Mouse (Mus musculus): ENCODE measurements around the gene 9230110F15Rik. TPM values are rescaled to one million over a fixed set of nuclear protein-coding genes. Genes with fewer than 3 reads are reported as not detected.
"Not testable (repeated sequence)": the region's sequence is repeated elsewhere in the genome, so short reads cannot be mapped to it uniquely, and the experiment has no call there.

The 9230110F15Rik gene
- polyA plus RNA-seq (2015; fragmentation: Nextera tagmentation; extraction: Ambion mirVana), result not detected in 2 replicates

- WGBS, result 81% methylated on average over 1 of the region's 1 CpGs
- no peaks in the 10 kb centered on the region for H3K4me1 ChIP-seq (ENCODE audit: insufficient read depth, low read length)
- no peak for ATAC-seq (ENCODE audit: low FRiP score, low TSS enrichment)
- H3K27ac ChIP-seq (ENCODE audit: low read length), result no peak within 1 kb of the TSS
- H3K4me3 ChIP-seq (ENCODE audit: low read length), result no peak within 1 kb of the TSS
- no peaks in the 10 kb centered on the region for H3K27me3 ChIP-seq (ENCODE audit: insufficient read depth, low read length)
- H3K36me3 ChIP-seq (ENCODE audit: insufficient read depth, low read length), result no peaks in the 10 kb centered on the region
- no peak within 1 kb of the TSS for H3K9ac ChIP-seq (replicated peaks; ENCODE audit: low read length)
- H3K4me2 ChIP-seq (replicated peaks; ENCODE audit: low read depth, low read length), result no peak within 1 kb of the TSS
- no peaks in the 10 kb centered on the region for H3K9me3 ChIP-seq (ENCODE audit: low read length)
Measured at GRCm38 (mm10) chr9:35844050-35844449, at the start of gene 9230110F15Rik. Gene 9230110F15Rik (minus strand): TSS chr9:35844150.

DNA sequence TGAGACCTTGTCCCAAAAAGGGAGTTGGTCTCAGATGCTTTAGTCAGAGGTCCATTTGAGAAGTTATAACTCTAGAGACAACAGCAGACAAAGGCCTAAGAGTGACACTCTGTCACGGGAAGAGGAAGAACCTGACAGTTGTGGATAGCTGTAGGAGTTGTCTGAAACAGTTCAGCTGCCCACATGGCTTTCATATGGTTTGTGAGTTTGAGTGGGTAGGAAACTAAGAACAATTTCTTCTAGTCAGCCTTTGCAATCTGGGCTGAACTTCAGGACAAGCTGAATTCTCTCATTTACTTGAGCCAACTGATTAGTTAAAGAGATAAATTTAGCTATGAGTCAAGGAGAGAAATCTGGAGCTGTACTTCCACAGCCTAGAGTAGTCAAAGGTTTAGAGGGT is 49.2 kb upstream of the 9230110F15Rik start:
- not testable (repeated sequence) for H3K4me3 ChIP-seq (ENCODE audit: low read length); H3K9me3 ChIP-seq (ENCODE audit: low read length); H3K4me2 ChIP-seq (replicated peaks; ENCODE audit: low read depth, low read length); H3K27me3 ChIP-seq (ENCODE audit: insufficient read depth, low read length); H3K36me3 ChIP-seq (ENCODE audit: insufficient read depth, low read length); H3K27ac ChIP-seq (ENCODE audit: low read length); H3K4me1 ChIP-seq (ENCODE audit: insufficient read depth, low read length); ATAC-seq (ENCODE audit: low FRiP score, low TSS enrichment); H3K9ac ChIP-seq (replicated peaks; ENCODE audit: low read length)
- WGBS, result 68% methylated on average over 1 of the region's 1 CpGs

- not testable (repeated sequence) for H3K4me1 ChIP-seq (ENCODE audit: insufficient read depth, low read length); H3K36me3 ChIP-seq (ENCODE audit: insufficient read depth, low read length); H3K9ac ChIP-seq (replicated peaks; ENCODE audit: low read length); ATAC-seq (ENCODE audit: low FRiP score, low TSS enrichment); H3K9me3 ChIP-seq (ENCODE audit: low read length); H3K27ac ChIP-seq (ENCODE audit: low read length); H3K27me3 ChIP-seq (ENCODE audit: insufficient read depth, low read length); H3K4me2 ChIP-seq (replicated peaks; ENCODE audit: low read depth, low read length); H3K4me3 ChIP-seq (ENCODE audit: low read length)
- WGBS, result 95% methylated on average over 15 of the region's 15 CpGs
Measured at GRCm38 (mm10) chr9:35817881-35818280, 26.1 kb downstream of the 9230110F15Rik start.

GRCm38 (mm10) chr9:35798146-35798545 is 45.8 kb downstream of the 9230110F15Rik start:
- Histone ChIP-seq H3K9me3 (ENCODE audit: low read length) (0 out of 2 replicates have a peak, but pooled peaks cover 3% of the 10 kb centered on the region), H3K4me3 (ENCODE audit: low read length) (no peak overlapping the region), H3K27me3 (ENCODE audit: insufficient read depth, low read length) (no peaks in the 10 kb centered on the region), H3K9ac (replicated peaks; ENCODE audit: low read length) (no peak overlapping the region), H3K4me2 (replicated peaks; ENCODE audit: low read depth, low read length) (no peak overlapping the region), H3K27ac (ENCODE audit: low read length) (no peak overlapping the region), H3K36me3 (ENCODE audit: insufficient read depth, low read length) (no peaks in the 10 kb centered on the region), H3K4me1 (ENCODE audit: insufficient read depth, low read length) (no peaks in the 10 kb centered on the region)
- ATAC-seq (ENCODE audit: low FRiP score, low TSS enrichment), result no peak

- H3K9ac ChIP-seq (replicated peaks; ENCODE audit: low read length), result no peak within 1 kb of the TSS
- no peak within 1 kb of the TSS for H3K4me3 ChIP-seq (ENCODE audit: low read length)
- H3K27ac ChIP-seq (ENCODE audit: low read length), result no peak within 1 kb of the TSS
- no peak for ATAC-seq (ENCODE audit: low FRiP score, low TSS enrichment)
- no peaks in the 10 kb centered on the region for H3K36me3 ChIP-seq (ENCODE audit: insufficient read depth, low read length)
- H3K9me3 ChIP-seq (ENCODE audit: low read length), result no peaks in the 10 kb centered on the region
- H3K27me3 ChIP-seq (ENCODE audit: insufficient read depth, low read length), result no peaks in the 10 kb centered on the region
- no peaks in the 10 kb centered on the region for H3K4me1 ChIP-seq (ENCODE audit: insufficient read depth, low read length)
- 92% methylated on average over 3 of the region's 3 CpGs for WGBS
- H3K4me2 ChIP-seq (replicated peaks; ENCODE audit: low read depth, low read length), result no peak within 1 kb of the TSS
Measured at GRCm38 (mm10) chr9:35790001-35790400, 53.9 kb downstream of the 9230110F15Rik start, which contains the start of the genes Gm27235 and D730048I06Rik. Gene Gm27235 (minus strand): TSS chr9:35790101. Gene D730048I06Rik (minus strand): TSS chr9:35790112.

Other genes with a start within 250 kb of the 9230110F15Rik start
- not detected in 2 replicates for gene Pate4, start 232.2 kb downstream of the 9230110F15Rik start, polyA plus RNA-seq (2015; fragmentation: Nextera tagmentation; extraction: Ambion mirVana)
- gene Pate3, start 195.9 kb downstream of the 9230110F15Rik start, polyA plus RNA-seq (2015; fragmentation: Nextera tagmentation; extraction: Ambion mirVana), result not detected in 2 replicates
- not detected in 2 replicates for gene Pate1, start 156.8 kb downstream of the 9230110F15Rik start, polyA plus RNA-seq (2015; fragmentation: Nextera tagmentation; extraction: Ambion mirVana)
- gene Gm17677, start 103.1 kb downstream of the 9230110F15Rik start, polyA plus RNA-seq (2015; fragmentation: Nextera tagmentation; extraction: Ambion mirVana), result not detected in 2 replicates
- not detected in 2 replicates for gene Gm17727, start 66.0 kb downstream of the 9230110F15Rik start, polyA plus RNA-seq (2015; fragmentation: Nextera tagmentation; extraction: Ambion mirVana)
- gene Gm27235, start 54.0 kb downstream of the 9230110F15Rik start, polyA plus RNA-seq (2015; fragmentation: Nextera tagmentation; extraction: Ambion mirVana), result not detected in 2 replicates
- not detected in 2 replicates for gene D730048I06Rik, start 54.0 kb downstream of the 9230110F15Rik start, polyA plus RNA-seq (2015; fragmentation: Nextera tagmentation; extraction: Ambion mirVana)
- gene 9230113P08Rik, start 64.3 kb upstream of the 9230110F15Rik start, polyA plus RNA-seq (2015; fragmentation: Nextera tagmentation; extraction: Ambion mirVana), result not detected in 2 replicates